Mouse (Mus musculus) midbrain, embryonic 14.5 days (tissue): ENCODE measurements around the gene Eloa. TPM values are rescaled to one million over a fixed set of nuclear protein-coding genes. Genes with fewer than 3 reads are reported as not detected.

Experiments used
- ATAC-seq: fragments of 200-750 bp; cut with Nextera tagmentation; 2 replicates; pipeline ENCODE4 v1.8.0; 2017; ENCODE audit warnings: moderate number of reproducible peaks, moderate library complexity; ENCODE audit not compliant: low FRiP score, low TSS enrichment
- DNase-seq: peaks from one replicate; pipeline ENCODE4 v3.0.0-alpha.2; 2015
- H3K27ac ChIP-seq: fragments of 300-500 bp; sonication (generic); replicated peaks from 2 replicates; pipeline ENCODE4 v1.5.1; 2014; ENCODE audit warnings: mild to moderate bottlenecking, low read depth, low read length, moderate library complexity
- H3K27me3 ChIP-seq: fragments of 300-500 bp; sonication (generic); 2 replicates; pipeline ENCODE4 v1.6.1; 2014; ENCODE audit warnings: low read length, control low read depth, mixed read lengths; ENCODE audit not compliant: control insufficient read depth, insufficient read depth
- H3K36me3 ChIP-seq: fragments of 300-500 bp; sonication (generic); 2 replicates; pipeline ENCODE4 v1.6.1; 2014; ENCODE audit warnings: low read length, control low read depth; ENCODE audit not compliant: control insufficient read depth, insufficient read depth
- H3K4me1 ChIP-seq: fragments of 300-500 bp; sonication (generic); 2 replicates; pipeline ENCODE4 v1.6.1; 2014; ENCODE audit warnings: mild to moderate bottlenecking, antibody characterized with exemption, low read length, control low read depth; ENCODE audit not compliant: control insufficient read depth, insufficient read depth
- H3K4me2 ChIP-seq: fragments of 300-500 bp; sonication (generic); 2 replicates; pipeline ENCODE4 v1.6.1; 2014; ENCODE audit warnings: mild to moderate bottlenecking, low read length, moderate library complexity
- H3K4me3 ChIP-seq: fragments of 300-500 bp; sonication (generic); replicated peaks from 2 replicates; pipeline ENCODE4 v1.5.1; 2014; ENCODE audit warnings: low read depth, low read length
- H3K9ac ChIP-seq: fragments of 300-500 bp; sonication (generic); replicated peaks from 2 replicates; pipeline ENCODE4 v1.6.1; 2014; ENCODE audit warnings: mild to moderate bottlenecking, low read length, moderate library complexity
- H3K9me3 ChIP-seq: fragments of 300-500 bp; sonication (generic); 2 replicates; pipeline ENCODE4 v1.6.1; 2016; ENCODE audit warnings: low read length, control low read depth, mixed read lengths; ENCODE audit not compliant: control insufficient read depth
- WGBS: fragments of 180-500 bp; shearing (Covaris S2); extraction: QIAGEN DNeasy Blood & Tissue Kit; methylation state at CpG from one replicate; pipeline ENCODE4 v1.1.7; 2014; 5-methylcytosine and 5-hydroxymethylcytosine counted together
- polyA plus RNA-seq: library from polyadenylated mRNA; unstranded; fragments of >200 nt; fragmentation: Nextera tagmentation; extraction: Ambion mirVana; gene quantifications from 2 replicates; pipeline ENCODE4 v1.2.1, GENCODE M21; 2014

The Eloa gene
- polyA plus RNA-seq, 1 experiment from 2014 or later, result 33.8 TPM

DNA sequence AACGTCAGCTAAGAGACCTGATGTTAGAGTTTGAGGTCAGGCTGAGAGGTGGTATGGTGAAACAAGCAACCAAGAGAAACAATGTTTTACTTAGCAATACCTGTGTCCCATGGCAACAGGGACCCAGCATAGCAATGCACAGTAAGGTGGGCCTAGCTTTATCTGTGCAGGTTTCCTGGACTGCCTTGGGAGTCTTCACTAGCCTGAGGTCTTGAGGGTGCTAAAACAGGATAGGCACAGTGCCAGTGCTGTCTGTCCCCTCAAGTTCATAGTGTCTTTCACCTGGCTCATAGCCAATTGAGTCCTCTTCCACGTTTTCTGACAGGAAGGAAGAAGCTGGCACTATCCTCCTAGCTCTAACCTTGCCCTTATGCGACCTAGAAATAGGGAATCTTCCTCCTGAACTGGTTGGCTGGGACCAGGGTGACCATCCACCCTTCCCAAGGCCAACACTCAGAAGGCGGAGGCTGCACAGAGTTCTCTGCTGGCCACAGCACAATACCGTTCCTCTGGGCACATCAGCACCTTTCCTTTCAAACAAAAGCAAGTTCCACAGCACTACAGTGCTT lies 17.4 kb downstream of the Eloa start:
- WGBS, result 97% methylated on average over 5 of the region's 5 CpGs
- H3K4me2 ChIP-seq, result no peak overlapping the region
- H3K4me1 ChIP-seq, result no peaks in the 10 kb centered on the region
- H3K9ac ChIP-seq, result no peak overlapping the region
- H3K27ac ChIP-seq, result no peak overlapping the region
- H3K27me3 ChIP-seq, result no peaks in the 10 kb centered on the region
- H3K9me3 ChIP-seq, result no peaks in the 10 kb centered on the region
- DNase-seq, result no peak
- H3K36me3 ChIP-seq, result peaks cover 71% of the 10 kb centered on the region
- H3K4me3 ChIP-seq, result no peak overlapping the region
- ATAC-seq, result no peak

DNA sequence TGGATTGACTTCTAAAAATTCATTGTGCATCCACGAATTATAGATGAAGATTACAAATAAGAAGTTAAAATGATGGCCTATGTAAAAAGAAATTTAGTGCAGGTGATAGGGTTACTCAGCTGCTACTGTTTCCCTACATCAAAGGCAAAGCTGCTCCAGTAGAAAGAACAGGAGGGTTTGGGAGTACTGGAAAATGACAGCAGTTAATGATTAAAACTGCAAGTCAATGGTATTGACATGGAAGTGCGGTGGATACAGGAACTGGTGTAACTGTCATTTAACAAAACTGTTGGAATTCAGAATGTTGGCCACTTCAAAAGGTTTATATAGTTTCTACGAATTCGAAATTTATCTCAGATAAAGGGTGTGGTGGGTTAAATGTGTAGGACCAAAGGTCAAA lies 26.4 kb downstream of the Eloa start:
- Histone ChIP-seq H3K9me3 (0 out of 2 replicates have a peak, but pooled peaks cover 5% of the 10 kb centered on the region), H3K27me3 (no peaks in the 10 kb centered on the region), H3K4me2 (no peak overlapping the region), H3K27ac (no peak overlapping the region), H3K9ac (no peak overlapping the region), H3K36me3 (no peaks in the 10 kb centered on the region), H3K4me1 (no peaks in the 10 kb centered on the region), H3K4me3 (no peak overlapping the region)
- ATAC-seq (no peak), DNase-seq (no peak)
- 88% methylated on average over 4 of the region's 4 CpGs for WGBS

DNA sequence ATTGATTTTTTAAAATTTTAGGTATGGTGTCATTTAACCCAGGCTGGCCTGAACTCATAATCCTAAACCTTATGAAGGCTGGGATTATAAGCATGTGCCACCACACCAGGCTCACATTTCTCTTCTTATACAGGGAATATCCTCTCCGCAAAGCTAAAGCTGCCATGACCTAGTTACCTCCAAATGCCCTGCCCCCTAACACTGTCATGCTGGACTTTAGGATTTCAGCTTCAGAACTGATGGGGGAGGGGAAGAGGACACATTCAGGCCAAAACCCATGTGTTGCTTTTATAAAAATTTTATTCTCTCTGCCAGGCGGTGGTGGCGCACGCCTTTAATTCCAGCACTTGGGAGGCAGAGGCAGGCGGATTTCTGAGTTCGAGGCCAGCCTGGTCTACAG lies 27.6 kb downstream of the Eloa start:
- H3K4me2 ChIP-seq, result no peak overlapping the region
- H3K9ac ChIP-seq, result no peak overlapping the region
- WGBS, result 98% methylated on average over 6 of the region's 6 CpGs
- no peak overlapping the region for H3K4me3 ChIP-seq
- no peak overlapping the region for H3K27ac ChIP-seq
- no peak for ATAC-seq
- DNase-seq, result no peak
- H3K9me3 ChIP-seq, result 0 out of 2 replicates have a peak, but pooled peaks cover 5% of the 10 kb centered on the region
- no peaks in the 10 kb centered on the region for H3K36me3 ChIP-seq
- H3K27me3 ChIP-seq, result no peaks in the 10 kb centered on the region
- no peaks in the 10 kb centered on the region for H3K4me1 ChIP-seq

DNA sequence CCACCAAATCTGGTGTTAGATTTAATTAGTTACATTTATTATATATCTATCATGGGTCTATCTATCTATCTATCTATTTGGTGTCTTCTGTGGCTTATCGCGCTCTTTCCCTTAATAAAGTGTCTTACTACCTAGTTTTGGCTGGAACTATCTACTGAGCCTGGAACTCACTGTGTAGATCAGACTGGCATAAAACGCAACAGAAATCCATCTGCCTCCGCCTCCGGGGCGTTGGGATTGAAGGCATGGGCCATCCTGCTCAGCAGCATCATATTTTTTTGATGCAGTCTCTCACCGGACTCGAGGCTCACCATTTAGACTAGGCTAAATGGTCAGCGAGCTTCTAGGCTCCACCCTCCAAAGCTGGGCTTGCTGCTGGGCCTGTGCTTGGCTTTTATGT lies 33.8 kb downstream of the Eloa start:
- no peak for ATAC-seq
- 67% methylated on average over 9 of the region's 9 CpGs for WGBS
- no peaks in the 10 kb centered on the region for H3K9me3 ChIP-seq
- H3K4me2 ChIP-seq, result peak overlapping the region; percentile 63
- H3K27ac ChIP-seq, result peak overlapping the region; percentile 84; the same call in 1 of the 2 replicates
- peak overlapping the region; percentile 88 for H3K4me3 ChIP-seq
- peaks cover 8% of the 10 kb centered on the region for H3K36me3 ChIP-seq
- peaks cover 13% of the 10 kb centered on the region for H3K4me1 ChIP-seq
- no peaks in the 10 kb centered on the region for H3K27me3 ChIP-seq
- peak overlapping the region; percentile 92 for H3K9ac ChIP-seq
- no peak for DNase-seq

DNA sequence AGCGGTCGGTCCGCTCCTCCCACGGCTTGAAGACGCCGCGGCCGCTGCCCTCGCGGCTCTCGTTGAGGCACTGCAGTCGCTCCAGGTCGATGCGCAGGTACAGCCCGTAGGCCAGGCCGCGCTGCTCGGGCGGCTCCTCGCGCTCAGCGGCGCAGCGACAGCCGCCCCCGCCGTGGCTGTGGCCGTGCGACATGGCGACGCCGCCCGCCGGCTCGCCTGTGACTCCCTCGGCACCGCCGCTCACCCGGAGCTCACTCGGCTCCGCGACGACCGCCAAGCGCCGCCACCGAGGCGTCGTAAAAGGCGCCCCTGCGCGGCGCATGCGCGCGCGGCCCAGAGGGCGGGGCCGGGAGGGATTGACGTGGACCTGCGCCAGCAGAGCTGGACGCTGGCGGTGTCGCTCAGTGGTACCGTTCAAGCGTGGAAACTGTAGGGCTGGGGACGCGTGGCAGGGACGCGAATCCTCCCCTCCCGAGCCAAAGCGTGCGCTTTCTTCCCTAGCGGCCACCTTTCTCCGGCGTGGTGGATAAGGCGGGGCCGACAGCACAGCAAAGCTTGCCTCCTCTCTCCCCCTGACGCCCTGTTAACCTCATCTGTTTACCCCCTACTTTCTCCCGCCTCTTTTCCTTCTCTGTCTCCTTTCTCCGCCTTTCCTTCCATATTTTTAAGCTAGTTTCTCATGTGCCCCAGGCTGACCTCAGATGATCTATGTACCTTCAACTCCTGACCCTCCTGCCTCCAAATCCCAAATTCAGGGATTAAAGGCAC lies 34.4 kb downstream of the Eloa start, which contains the start of gene Pithd1:
TSS of gene Pithd1 (minus strand) at position 322 of the 768 bp plus-strand sequence.
- DNase-seq (peak; percentile 97), ATAC-seq (peak; percentile 95)
- peak within 1 kb of the TSS; percentile 88 for H3K4me3 ChIP-seq
- peaks cover 12% of the 10 kb centered on the region for H3K36me3 ChIP-seq
- peak within 1 kb of the TSS; percentile 84 for H3K27ac ChIP-seq
- H3K9ac ChIP-seq, result peak within 1 kb of the TSS; percentile 92
- peaks cover 13% of the 10 kb centered on the region for H3K4me1 ChIP-seq
- under 1% methylated on average over 72 of the region's 81 CpGs for WGBS
- no peaks in the 10 kb centered on the region for H3K27me3 ChIP-seq
- H3K9me3 ChIP-seq, result no peaks in the 10 kb centered on the region
- peak within 1 kb of the TSS; percentile 63 for H3K4me2 ChIP-seq

DNA sequence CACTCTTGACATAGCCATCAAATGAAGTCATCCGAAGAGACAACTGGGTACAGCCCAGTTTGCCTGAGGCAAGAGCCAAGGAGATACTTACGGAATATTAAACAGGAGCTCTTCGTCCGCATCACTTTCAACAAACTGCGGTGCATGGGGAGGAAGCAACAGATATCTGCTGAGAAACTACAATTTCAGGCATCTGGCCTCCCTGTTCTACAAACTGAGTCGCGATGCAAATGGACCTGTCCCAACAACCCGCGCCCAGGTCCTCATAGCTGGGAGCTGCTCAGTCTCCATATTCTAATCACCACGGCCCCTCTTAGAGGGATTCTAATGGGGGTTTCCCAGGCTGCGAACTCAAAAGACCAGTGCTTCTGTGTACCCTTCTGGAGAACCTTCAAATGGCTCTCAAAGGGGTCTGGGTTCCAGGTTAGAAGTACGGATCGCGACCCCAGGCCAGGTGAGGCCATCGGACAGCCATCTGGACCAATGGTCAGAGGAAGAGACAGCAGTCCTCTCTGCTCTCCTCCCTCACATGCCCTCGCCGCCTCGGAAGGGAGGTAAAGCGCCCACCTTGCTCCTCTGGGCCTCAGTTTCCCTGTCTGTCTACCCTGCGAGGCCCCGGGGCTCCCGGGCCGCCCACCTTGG lies 35.1 kb downstream of the Eloa start:
- 6% methylated on average over 23 of the region's 23 CpGs for WGBS
- Histone ChIP-seq H3K27ac (peak overlapping the region; percentile 84), H3K9ac (peak overlapping the region; percentile 92), H3K4me2 (peak overlapping the region; percentile 63), H3K36me3 (peaks cover 16% of the 10 kb centered on the region), H3K4me1 (peaks cover 13% of the 10 kb centered on the region), H3K27me3 (no peaks in the 10 kb centered on the region), H3K4me3 (peak overlapping the region; percentile 88), H3K9me3 (no peaks in the 10 kb centered on the region)
- ATAC-seq (0 out of 2 replicates have a peak, but pooled peaks have one; percentile 7), DNase-seq (peak; percentile 17)

DNA sequence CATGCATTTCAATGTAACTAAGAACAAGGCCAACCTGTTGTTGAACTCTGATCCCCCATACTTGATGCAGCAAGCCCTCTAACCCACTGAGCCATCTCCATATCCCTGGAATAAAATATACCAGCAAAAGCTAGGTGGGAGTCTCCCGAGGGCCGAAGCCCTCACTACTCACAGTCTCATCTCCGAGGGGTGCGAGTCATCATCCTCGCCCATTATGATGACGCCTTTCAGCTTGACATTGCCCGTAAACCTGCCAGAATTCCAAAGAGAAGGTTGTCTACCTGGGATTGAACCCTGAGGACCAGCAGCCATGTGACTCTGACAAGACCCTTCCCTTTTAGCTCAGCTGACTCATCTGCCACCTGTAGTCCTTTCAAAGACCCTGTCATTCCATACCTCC lies 35.8 kb downstream of the Eloa start:
- peak overlapping the region; percentile 88 for H3K4me3 ChIP-seq
- H3K9me3 ChIP-seq, result no peaks in the 10 kb centered on the region
- DNase-seq (no peak), ATAC-seq (no peak)
- H3K4me2 ChIP-seq, result peak overlapping the region; percentile 63
- H3K27me3 ChIP-seq, result no peaks in the 10 kb centered on the region
- H3K9ac ChIP-seq, result peak overlapping the region; percentile 92; the same call in 1 of the 2 replicates
- peaks cover 18% of the 10 kb centered on the region for H3K36me3 ChIP-seq
- H3K4me1 ChIP-seq, result peaks cover 13% of the 10 kb centered on the region
- WGBS, result 96% methylated on average over 7 of the region's 7 CpGs
- no peak overlapping the region for H3K27ac ChIP-seq

DNA sequence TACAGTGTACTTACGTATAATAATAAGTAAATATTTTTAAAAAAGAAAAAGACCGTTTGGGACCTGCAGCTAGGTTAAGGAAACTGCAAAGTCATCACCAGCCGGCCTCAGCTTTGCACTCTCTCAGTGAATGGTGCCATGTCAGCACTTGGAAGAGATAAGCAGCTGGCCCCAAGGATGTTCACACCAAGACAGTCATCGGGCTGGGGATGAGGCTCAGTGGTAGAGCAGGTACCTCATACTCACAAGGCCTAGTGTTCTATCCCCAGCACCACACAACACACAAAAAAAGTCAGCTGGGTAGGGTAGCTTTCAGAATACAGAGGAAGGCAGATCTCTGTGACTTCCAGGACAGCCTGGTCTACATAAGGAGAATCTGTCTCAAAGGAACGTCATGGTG lies 36.4 kb downstream of the Eloa start:
- 97% methylated on average over 5 of the region's 5 CpGs for WGBS
- Histone ChIP-seq H3K36me3 (peaks cover 18% of the 10 kb centered on the region), H3K4me1 (peaks cover 13% of the 10 kb centered on the region), H3K4me3 (no peak overlapping the region), H3K27ac (no peak overlapping the region), H3K9me3 (no peaks in the 10 kb centered on the region), H3K27me3 (no peaks in the 10 kb centered on the region), H3K9ac (no peak overlapping the region), H3K4me2 (no peak overlapping the region)
- DNase-seq, result no peak
- no peak for ATAC-seq
